Mouse (Mus musculus) stomach, embryonic 14.5 days (tissue): ENCODE measurements around the gene Ddx46. TPM values are rescaled to one million over a fixed set of nuclear protein-coding genes. Genes with fewer than 3 reads are reported as not detected.
"Not testable (repeated sequence)": the region's sequence is repeated elsewhere in the genome, so short reads cannot be mapped to it uniquely, and the experiment has no call there.

Experiments
- ATAC-seq: fragments of 200-750 bp; cut with Nextera tagmentation; 2 replicates; pipeline ENCODE4 v1.8.0; 2017; ENCODE audit warnings: low read depth, moderate TSS enrichment; ENCODE audit not compliant: insufficient number of reproducible peaks, insufficient read depth, low FRiP score
- H3K27ac ChIP-seq: fragments of 300-500 bp; sonication (generic); 2 replicates; pipeline ENCODE4 v1.5.1; 2014; ENCODE audit warnings: mild to moderate bottlenecking, low read length, moderate library complexity, mixed read lengths
- H3K27me3 ChIP-seq: fragments of 300-500 bp; sonication (generic); 2 replicates; pipeline ENCODE4 v1.6.1; 2014; ENCODE audit warnings: low read length, control low read depth, mixed read lengths; ENCODE audit not compliant: control insufficient read depth, insufficient read depth
- H3K36me3 ChIP-seq: fragments of 300-500 bp; sonication (generic); 2 replicates; pipeline ENCODE4 v1.6.1; 2014; ENCODE audit warnings: mild to moderate bottlenecking, control low read depth, low read length, moderate library complexity, mixed read lengths; ENCODE audit not compliant: control insufficient read depth, insufficient read depth
- H3K4me1 ChIP-seq: fragments of 300-500 bp; sonication (generic); 2 replicates; pipeline ENCODE4 v1.6.1; 2014; ENCODE audit warnings: low read length, control low read depth, mixed read lengths; ENCODE audit not compliant: control insufficient read depth, insufficient read depth
- H3K4me2 ChIP-seq: fragments of 300-500 bp; sonication (generic); replicated peaks from 2 replicates; pipeline ENCODE4 v1.6.1; 2014; ENCODE audit warnings: low read depth, low read length, control low read depth
- H3K4me3 ChIP-seq: fragments of 300-500 bp; sonication (generic); 2 replicates; pipeline ENCODE4 v1.5.1; 2014; ENCODE audit warnings: low read depth, low read length, control low read depth
- H3K9ac ChIP-seq: fragments of 300-500 bp; sonication (generic); replicated peaks from 2 replicates; pipeline ENCODE4 v1.6.1; 2014; ENCODE audit warnings: low read depth, mild to moderate bottlenecking, control low read depth, low read length, moderate library complexity, mixed read lengths
- H3K9me3 ChIP-seq: fragments of 300-500 bp; sonication (generic); 2 replicates; pipeline ENCODE4 v1.6.1; 2016; ENCODE audit warnings: low read depth, low read length, control low read depth; ENCODE audit not compliant: control insufficient read depth
- WGBS: fragments of 180-500 bp; shearing (Covaris S2); extraction: QIAGEN DNeasy Blood & Tissue Kit; methylation state at CpG from one replicate; pipeline ENCODE4 v1.1.7; 2014; 5-methylcytosine and 5-hydroxymethylcytosine counted together
- polyA plus RNA-seq: library from polyadenylated mRNA; unstranded; fragments of >200 nt; fragmentation: Nextera tagmentation; extraction: Ambion mirVana; gene quantifications from 2 replicates; pipeline ENCODE4 v1.2.1, GENCODE M21; 2014

The Ddx46 gene
- polyA plus RNA-seq, 1 experiment from 2014 or later, result 41.1 TPM

- 22% methylated on average over 19 of the region's 20 CpGs for WGBS
- not testable (repeated sequence) for H3K9me3 ChIP-seq, ATAC-seq, H3K36me3 ChIP-seq, H3K27me3 ChIP-seq
- Histone ChIP-seq H3K27ac (peak overlapping the region; percentile 85; the same call in 1 of the 2 replicates), H3K4me2 (peak overlapping the region; percentile 86), H3K4me3 (peak overlapping the region; percentile 80), H3K9ac (peak overlapping the region; percentile 79), H3K4me1 (peaks cover 16% of the 10 kb centered on the region)
Measured at GRCm38 (mm10) chr13:55622156-55622648, 12.6 kb upstream of the Ddx46 start.

- Histone ChIP-seq H3K36me3 (peaks cover 7% of the 10 kb centered on the region; the same call in 1 of the 2 replicates), H3K4me3 (peak within 1 kb of the TSS; percentile 80), H3K27me3 (no peaks in the 10 kb centered on the region), H3K9ac (peak within 1 kb of the TSS; percentile 79), H3K9me3 (no peaks in the 10 kb centered on the region), H3K4me2 (peak within 1 kb of the TSS; percentile 86), H3K4me1 (peaks cover 16% of the 10 kb centered on the region), H3K27ac (peak within 1 kb of the TSS; percentile 85)
- ATAC-seq, result peak; percentile 98
- under 1% methylated on average over 59 of the region's 59 CpGs for WGBS
Measured at GRCm38 (mm10) chr13:55622649-55623541, 11.9 kb upstream of the Ddx46 start, which contains the start of gene Caml. Gene Caml (plus strand): TSS chr13:55623005.

- H3K9ac ChIP-seq, result peak overlapping the region; percentile 95
- no peaks in the 10 kb centered on the region for H3K27me3 ChIP-seq
- peak; percentile 56; the same call in 1 of the 2 replicates for ATAC-seq
- no peaks in the 10 kb centered on the region for H3K9me3 ChIP-seq
- no peak overlapping the region for H3K27ac ChIP-seq
- H3K4me3 ChIP-seq, result peak overlapping the region; percentile 99
- WGBS, result 0% methylated on average over 38 of the region's 40 CpGs
- H3K4me2 ChIP-seq, result peak overlapping the region; percentile 79
- H3K4me1 ChIP-seq, result 0 out of 2 replicates have a peak, but pooled peaks cover 6% of the 10 kb centered on the region
- H3K36me3 ChIP-seq, result peaks cover 39% of the 10 kb centered on the region
Measured at GRCm38 (mm10) chr13:55635146-55635571, 332 bp downstream of the Ddx46 start.

GRCm38 (mm10) chr13:55636185-55636983 is 1.6 kb downstream of the Ddx46 start:
- Histone ChIP-seq H3K9ac (no peak overlapping the region), H3K4me3 (no peak overlapping the region; the same call in 1 of the 2 replicates), H3K4me2 (peak overlapping the region; percentile 79; the same call in 1 of the 2 replicates)

GRCm38 (mm10) chr13:55640480-55640879 is 5.7 kb downstream of the Ddx46 start:
- not testable (repeated sequence) for ATAC-seq

More at GRCm38 (mm10) chr13:55636185-55636983, 1.6 kb downstream of the Ddx46 start:
- no peaks in the 10 kb centered on the region for H3K9me3 ChIP-seq
- no peak for ATAC-seq
- 0 out of 2 replicates have a peak, but pooled peaks cover 6% of the 10 kb centered on the region for H3K4me1 ChIP-seq
- peaks cover 41% of the 10 kb centered on the region for H3K36me3 ChIP-seq
- H3K27ac ChIP-seq, result no peak overlapping the region
- WGBS, result 89% methylated on average over 14 of the region's 14 CpGs
- no peaks in the 10 kb centered on the region for H3K27me3 ChIP-seq

GRCm38 (mm10) chr13:55644525-55644924 is 9.7 kb downstream of the Ddx46 start:
- no peaks in the 10 kb centered on the region for H3K4me1 ChIP-seq
- H3K9me3 ChIP-seq, result no peaks in the 10 kb centered on the region
- WGBS, result 92% methylated on average over 2 of the region's 2 CpGs
- H3K27ac ChIP-seq, result no peak overlapping the region
- H3K27me3 ChIP-seq, result no peaks in the 10 kb centered on the region
- H3K4me2 ChIP-seq, result no peak overlapping the region
- no peak overlapping the region for H3K4me3 ChIP-seq
- peaks cover 63% of the 10 kb centered on the region for H3K36me3 ChIP-seq
- no peak overlapping the region for H3K9ac ChIP-seq
- no peak for ATAC-seq

More at GRCm38 (mm10) chr13:55640480-55640879, 5.7 kb downstream of the Ddx46 start:
- not testable (repeated sequence) for H3K4me1 ChIP-seq, H3K9me3 ChIP-seq, H3K4me2 ChIP-seq, H3K27me3 ChIP-seq, H3K4me3 ChIP-seq, H3K9ac ChIP-seq, H3K27ac ChIP-seq
- peaks cover 43% of the 10 kb centered on the region for H3K36me3 ChIP-seq
- WGBS, result 49% methylated on average over 8 of the region's 8 CpGs

GRCm38 (mm10) chr13:55650098-55650497 is 15.3 kb downstream of the Ddx46 start:
- Histone ChIP-seq H3K9me3 (no peaks in the 10 kb centered on the region), H3K27me3 (no peaks in the 10 kb centered on the region), H3K4me2 (no peak overlapping the region), H3K9ac (no peak overlapping the region), H3K4me1 (no peaks in the 10 kb centered on the region), H3K36me3 (peaks cover 91% of the 10 kb centered on the region), H3K27ac (no peak overlapping the region), H3K4me3 (no peak overlapping the region)
- ATAC-seq, result no peak
- WGBS, result 89% methylated on average over 12 of the region's 12 CpGs

- WGBS, result 93% methylated on average over 6 of the region's 6 CpGs
- no peak for ATAC-seq
- H3K36me3 ChIP-seq, result peaks cover 91% of the 10 kb centered on the region
Measured at GRCm38 (mm10) chr13:55650980-55651379, 16.2 kb downstream of the Ddx46 start.

More at GRCm38 (mm10) chr13:55650980-55651379, 16.2 kb downstream of the Ddx46 start:
- Histone ChIP-seq H3K4me3 (no peak overlapping the region), H3K4me1 (no peaks in the 10 kb centered on the region), H3K4me2 (no peak overlapping the region), H3K9me3 (no peaks in the 10 kb centered on the region), H3K27ac (no peak overlapping the region), H3K27me3 (no peaks in the 10 kb centered on the region), H3K9ac (no peak overlapping the region)
